Mouse (Mus musculus): ENCODE data around the gene B230307C23Rik.
"Not testable (repeated sequence)": the region's sequence is repeated elsewhere in the genome, so short reads cannot be mapped to it uniquely, and the experiment has no call there.

B230307C23Rik gene

DNA sequence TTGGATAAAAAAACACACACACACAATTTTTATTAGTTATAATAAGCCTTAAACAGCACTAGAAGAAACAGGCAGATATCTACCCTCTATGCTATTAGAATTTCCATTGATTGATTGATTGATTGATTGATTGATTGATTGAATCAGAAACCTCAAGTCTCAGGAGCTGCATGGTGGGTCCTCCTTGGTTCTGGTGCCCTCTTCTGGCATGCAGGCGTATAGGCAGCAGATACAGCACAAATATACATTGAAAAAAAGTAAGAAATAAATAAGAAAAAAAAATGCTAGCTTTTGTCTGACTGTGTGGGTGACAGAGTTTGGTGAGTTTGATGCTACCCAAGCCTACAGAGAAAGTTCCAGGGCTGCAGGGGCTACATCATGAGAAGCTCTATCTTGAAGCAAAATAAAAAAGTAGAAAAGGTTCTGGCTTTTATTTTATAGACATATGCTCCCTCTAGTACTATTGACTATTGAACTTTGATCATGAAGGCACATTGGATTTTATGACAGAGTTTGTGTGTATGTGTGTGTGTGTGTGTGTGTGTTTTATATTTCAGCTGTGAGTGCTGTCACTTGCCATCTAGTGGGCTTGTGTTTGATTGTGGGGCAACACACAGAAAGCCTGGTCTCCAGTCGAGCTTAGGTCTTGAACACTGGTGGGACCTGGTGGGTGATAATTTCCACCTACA, 25.7 kb downstream of the B230307C23Rik start:
- no peak for DNase-seq

DNA sequence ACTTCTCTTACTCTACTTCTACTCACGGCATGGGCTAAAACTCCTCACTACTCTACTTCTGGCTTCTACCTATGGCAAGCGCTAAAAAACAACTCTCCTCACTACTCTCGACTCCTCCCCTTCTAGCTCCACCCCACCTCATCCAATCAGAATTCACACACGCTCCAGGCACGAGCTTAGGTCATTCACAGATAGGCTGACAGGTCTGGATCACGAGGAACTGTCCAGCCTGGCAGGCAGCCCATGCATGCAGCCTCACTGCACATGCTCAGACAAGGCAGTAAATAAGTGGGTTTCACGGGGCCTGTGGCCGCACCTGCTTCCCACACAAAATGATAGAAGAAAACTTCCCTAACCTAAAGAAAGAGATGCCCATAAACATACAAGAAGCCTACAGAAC, 29.1 kb downstream of the B230307C23Rik start:
- DNase-seq = not testable (repeated sequence)

DNA sequence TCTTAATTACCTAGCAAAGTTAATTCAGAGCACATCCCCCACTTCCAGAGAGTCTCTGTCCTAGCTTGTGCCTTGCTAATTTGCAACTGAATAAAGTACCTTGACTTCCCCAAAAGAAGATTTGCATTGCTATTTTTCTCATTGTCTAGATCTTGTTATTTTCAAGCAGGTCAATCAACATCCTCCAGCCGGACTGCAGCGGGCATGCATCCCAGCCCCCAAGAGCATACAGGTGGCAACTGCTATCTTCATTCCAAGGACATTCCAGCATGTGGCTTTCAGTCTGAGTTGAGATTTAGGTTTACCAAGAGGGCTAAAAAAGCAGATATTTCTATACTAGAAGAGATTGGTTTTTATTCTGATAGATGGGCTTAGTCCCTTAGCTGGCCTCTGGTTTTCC, 37.9 kb downstream of the B230307C23Rik start:
- not testable (repeated sequence) for DNase-seq

DNA sequence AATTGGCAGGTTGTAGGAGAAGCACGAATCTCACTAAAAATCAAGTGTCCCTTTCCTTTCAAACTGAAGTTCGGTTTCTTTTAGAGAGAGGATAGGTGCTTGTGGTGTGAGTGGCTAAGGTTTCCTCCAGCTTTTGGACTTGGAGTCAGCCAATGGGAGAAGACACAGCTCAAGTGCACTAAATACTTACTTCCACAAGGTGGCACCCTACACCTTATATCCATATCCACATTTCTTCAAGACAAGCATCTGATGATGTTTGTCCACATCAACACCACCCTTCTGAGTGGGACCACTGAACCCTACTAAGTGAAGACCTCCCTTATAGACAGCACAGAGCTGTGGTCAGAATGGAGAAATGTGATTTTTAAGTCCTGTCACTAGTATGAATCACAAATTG, 44.6 kb downstream of the B230307C23Rik start:
- DNase-seq = no peak

DNA sequence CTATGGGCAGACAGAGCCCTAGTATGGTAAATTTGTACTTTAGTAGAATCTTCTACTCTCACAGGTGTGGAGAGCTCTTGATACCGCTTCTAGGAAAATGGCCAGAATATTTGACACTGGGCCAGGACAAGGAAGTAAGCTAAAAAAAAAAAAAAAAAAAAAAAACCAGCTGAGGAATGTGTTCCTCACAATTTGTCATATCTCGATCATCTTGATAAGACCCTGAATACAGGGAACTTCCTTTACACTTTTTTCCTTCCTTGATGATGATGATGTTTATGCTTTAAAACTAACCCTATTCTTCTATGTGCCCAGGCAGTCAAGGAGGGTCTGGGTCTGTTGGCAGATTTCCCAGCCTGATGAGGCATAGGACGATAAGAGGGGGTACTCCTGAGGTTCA, 82.3 kb downstream of the B230307C23Rik start:
- not testable (repeated sequence) for DNase-seq

DNA sequence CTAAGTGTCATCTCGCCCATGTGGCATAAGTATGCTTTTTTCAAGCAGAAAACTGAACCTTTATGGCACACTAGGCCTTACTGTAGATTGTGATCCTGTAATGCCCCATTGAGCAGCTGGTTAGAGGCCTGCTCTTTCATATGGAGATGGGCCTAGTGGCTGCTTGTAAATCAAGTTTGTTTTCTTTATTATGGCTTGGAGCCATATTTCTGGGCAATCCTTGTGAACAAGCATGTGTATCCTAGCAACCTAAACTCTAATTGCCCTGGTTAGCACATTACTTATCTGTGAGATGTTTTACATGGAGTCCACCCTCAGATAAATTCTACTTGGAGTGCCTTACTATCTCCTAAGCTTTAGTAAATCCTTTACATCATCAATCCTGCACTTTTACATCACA, 84.0 kb downstream of the B230307C23Rik start:
- DNase-seq = not testable (repeated sequence)

Data from right cerebral cortex, postnatal 4 days (tissue).